Mouse (Mus musculus) cerebellum, postnatal 10 days (tissue): ENCODE measurements at regions not wholly inside any gene's neighbourhood (a gene's known extent, or its start where the extent isn't known, plus 50 kb on each side); places are given as distances from the start of the nearest gene placed in this dataset.
A peak's percentile ranks its signal among the peaks of the same experiment; 100 is the strongest.

Experiments used
- DNase-seq, 2 experiments: peaks; one replicate each; pipeline ENCODE4 v3.0.0; 2021; ENCODE audit warnings: mixed read lengths in 2 of 2

DNA sequence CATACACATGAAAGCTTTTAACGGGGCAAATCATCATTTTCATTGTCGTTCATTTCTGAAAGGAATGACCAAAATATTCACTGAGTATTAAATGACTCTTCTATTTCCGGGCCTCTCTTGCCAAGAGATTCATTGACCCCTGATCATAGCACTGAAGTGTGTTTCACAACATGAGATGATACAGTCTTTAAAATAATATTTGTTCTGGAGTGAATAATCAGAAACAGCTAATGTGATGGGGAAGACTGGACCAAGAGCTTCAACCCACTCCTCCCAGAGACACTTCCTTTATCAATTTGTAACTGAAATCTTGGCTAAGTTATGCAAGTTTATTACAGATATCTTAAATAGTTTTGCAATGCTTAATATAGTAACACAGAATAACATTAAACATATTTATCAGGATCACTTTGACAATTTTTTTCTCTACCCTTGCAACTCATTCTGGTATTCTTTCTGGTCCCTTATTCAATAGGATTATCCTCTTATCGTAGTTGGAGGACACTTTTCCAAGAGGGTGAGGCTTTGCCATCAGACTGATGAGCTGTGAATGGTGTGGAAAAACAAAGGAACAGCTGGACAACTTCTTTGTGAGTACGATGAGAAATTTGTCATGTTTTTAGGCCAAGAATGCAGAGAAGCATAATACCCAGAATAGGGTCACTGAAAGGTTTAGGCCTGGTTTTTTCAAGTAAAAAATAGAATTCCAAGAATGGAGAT is 149.6 kb upstream of the Sema3d start:
- DNase-seq = no peak

DNA sequence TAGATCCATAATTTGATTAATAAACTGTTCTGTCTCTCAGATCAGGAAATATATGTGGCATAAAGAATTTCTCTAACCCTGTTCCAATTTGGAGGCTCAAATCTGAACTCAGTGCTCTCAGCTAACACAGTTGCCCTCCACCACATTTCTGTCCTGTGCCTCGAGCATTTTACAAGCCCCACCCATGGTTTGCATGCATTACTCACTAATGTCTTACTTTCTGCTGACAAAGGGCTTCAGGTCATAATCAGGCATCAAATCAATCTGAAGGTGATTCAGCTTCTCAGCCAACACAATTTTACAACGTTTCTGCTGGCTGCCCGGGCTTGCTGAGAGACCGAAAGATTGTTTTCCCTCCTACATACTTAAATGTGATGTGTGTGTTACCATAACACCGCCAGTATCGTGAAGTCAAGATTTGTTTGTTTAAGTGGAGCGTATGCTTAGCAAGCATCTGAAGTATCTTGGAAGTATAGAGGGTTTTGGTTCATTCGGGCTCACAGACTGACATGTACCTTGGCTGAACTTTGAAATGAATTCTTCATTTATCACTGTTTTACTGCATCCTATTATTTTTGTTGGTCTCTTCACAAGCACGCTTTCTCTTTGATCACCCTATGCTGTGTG is 139.9 kb upstream of the Sema3d start:
- no peak for DNase-seq

DNA sequence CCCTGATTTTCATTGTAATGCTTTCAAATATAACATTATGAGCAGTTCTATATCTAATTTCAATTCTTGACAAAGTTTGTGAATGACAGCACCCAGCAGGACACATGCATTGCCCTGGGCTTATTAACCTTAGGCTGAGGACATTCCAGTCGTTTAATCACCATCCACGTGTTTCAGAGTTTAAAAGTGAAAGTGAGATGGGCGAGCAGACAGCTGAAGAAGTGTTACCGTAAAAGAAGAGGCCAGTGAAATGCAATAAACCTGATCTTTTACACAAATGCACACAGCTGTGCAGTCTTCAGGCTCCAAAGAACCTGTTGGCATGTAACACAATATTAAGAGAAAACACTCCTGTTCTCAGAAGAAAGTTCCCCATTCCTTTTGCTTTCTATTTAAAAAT is 89.5 kb upstream of the Sema3d start:
- DNase-seq = no peak

DNA sequence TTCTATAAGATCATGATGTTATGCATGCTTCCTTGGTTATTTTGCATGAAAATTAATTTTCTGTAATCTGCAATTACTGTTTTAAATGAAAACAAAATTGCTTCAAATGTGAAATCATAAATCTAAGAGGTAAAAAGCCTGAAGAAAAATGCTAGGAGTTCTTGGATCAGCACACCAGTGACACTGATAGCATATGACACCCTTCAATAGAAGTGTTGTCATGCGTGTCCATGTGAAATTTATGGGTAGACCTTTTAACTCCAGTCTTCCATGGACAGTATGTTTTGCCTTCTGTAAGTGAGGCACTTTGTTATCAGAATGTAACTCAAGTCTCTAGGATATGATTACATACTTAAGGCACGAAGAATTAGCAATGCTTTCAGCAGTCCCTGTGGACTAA is 85.9 kb upstream of the Sema3d start:
- DNase-seq = peak; percentile 6 to 15

DNA sequence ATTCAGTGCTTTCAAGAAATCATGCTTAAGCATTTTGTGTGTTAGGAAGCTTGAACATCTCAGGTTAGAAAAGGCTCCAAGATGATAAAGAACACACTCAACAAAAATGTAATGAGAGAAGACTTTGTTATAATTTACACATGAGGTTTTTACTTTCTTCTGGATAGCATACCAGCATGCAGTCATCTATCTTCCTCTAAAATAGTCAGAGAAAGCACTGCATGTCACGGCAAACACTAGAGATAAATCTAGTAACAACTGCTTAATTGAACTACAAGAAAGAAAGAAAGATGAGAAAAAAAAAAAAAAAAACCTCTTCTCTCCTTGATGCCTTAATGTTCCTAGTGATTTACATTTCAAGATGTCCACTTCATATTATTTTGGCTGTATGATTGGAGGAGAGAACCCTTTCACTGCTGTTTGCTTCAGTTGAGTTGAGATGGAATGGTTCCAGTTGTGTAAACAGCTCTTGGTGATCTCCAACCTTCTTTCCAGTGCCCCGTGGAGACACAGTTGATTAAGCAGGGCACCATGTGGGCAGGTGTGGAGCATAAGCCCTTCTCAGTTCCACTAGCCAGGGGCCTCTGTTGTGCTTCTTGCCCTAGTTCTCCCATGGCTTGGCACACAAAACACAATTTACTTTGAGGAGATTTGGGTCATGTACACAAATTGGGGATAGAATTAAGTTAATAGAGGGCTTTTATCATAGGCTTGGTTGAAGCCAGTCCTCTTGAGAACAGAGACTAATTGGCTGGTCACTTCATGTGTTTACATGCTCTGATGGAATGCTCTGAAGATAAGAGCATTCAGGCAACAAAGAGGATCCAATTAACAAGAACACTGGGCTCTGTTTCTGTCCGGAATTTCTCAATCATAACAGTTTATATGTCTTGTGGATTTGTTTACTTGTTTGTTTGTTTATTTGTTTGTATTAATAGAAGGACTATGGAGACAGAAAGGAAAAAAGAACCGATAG is 81.1 kb upstream of the Sema3d start:
- DNase-seq = peak in 1 of 2 experiments; percentile 5

DNA sequence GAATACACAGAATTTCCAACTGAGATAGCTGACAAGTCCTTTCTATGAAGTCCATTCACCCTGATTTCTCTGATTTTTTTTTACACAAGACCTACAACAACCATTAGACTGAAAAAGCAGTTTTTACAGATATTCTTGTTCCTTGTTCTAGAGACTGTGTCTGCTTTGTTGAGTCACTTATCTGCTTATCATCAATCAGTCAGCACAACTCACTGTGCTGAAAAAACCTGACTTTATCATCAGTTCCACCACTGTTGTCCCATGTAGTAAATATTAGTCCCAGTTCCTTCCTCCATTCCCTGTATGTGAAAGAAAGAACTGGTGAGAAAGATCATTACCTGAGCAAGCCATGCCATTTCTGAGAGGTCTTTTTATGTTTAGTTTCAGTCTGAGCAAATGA is 73.8 kb upstream of the Sema3d start:
- no peak for DNase-seq

DNA sequence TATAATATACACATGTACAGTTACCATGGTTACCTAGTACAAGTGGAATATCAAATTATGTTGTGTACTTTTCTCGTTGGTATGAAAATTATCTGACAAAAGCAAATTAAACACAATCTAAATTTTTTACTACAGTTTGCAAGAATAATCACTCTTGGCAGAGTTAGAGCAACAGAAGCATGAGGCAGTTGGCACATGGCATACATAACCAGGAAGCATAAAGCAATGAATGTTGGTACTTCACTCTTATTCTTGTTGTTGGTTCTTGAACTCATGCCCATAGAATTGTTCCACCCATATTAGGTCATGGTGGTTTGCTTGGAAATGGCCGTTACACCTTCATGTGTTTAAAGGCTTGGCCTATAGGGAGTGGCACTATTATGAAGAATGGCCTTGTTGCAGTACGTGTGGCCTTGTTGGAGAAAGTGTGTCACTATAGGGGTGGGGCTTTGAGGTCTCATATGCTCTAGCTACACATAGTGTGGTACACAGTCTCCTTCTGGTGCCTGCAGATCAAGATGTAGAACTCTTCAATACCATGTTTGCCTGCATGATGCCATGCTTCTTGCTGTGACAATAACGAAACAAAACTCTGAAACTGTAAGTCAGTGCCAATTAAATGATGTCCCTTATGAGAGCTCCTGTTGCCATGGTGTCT is 50.4 kb upstream of the Sema3d start:
- DNase-seq = no peak
